Mouse (Mus musculus): ENCODE measurements around the gene Zswim8. TPM values are rescaled to one million over a fixed set of nuclear protein-coding genes. Genes with fewer than 3 reads are reported as not detected.

Zswim8 gene
- polyA plus RNA-seq, 1 experiment from 2014 or later: 52.8 TPM

DNA sequence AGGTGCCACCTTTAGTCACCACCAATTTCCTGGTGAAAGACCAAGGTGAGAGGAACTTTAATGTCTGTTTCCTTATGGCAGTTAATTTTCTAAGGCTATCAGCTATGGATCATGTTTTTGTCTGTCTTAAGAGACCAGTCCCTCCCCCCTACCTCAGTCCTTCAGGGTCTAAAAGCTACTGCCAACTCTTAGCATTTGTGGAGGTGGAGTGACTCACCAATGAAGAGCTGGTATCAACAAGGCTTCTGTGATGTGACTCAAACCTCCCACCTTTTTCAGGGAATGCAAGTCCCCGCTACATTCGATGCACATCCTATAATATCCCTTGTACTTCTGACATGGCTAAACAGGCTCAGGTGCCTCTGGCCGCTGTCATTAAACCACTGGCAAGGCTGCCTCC is 20.8 kb upstream of the Zswim8 start:
- Histone ChIP-seq H3K4me1 (ENCODE audit: control insufficient read depth, insufficient read depth, low read length) (no peaks in the 10 kb centered on the region), H3K36me3 (ENCODE audit: control insufficient read depth, insufficient read depth, low read length) (peaks cover 92% of the 10 kb centered on the region), H3K27ac (ENCODE audit: low read depth, low read length) (no peak overlapping the region), H3K4me3 (ENCODE audit: low read depth, low read length) (no peak overlapping the region), H3K27me3 (ENCODE audit: control insufficient read depth, insufficient read depth, low read length) (no peaks in the 10 kb centered on the region), H3K9me3 (ENCODE audit: control insufficient read depth, low read length) (no peaks in the 10 kb centered on the region), H3K9ac (replicated peaks; ENCODE audit: low read depth, low read length) (no peak overlapping the region), H3K4me2 (ENCODE audit: low read depth, low read length) (no peak overlapping the region)
- no peak for ATAC-seq (ENCODE audit: low read depth)
- whole genome bisulfite sequencing: 95% methylated on average over 3 of the region's 3 CpGs

DNA sequence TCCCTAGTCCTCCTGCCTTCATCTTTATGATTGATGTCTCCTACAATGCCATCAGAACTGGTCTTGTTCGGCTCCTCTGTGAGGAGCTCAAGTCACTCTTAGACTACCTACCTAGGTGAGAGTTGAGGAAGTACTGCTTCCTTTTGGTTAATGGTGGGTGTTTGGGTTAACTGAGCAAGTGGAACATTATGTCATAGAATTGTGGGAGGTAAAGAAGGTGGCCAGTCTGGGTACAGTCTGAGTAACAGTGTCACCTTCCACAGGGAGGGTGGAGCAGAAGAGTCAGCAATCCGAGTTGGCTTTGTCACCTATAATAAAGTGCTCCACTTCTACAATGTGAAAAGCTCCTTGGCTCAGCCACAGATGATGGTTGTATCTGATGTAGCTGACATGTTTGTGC is 18.3 kb upstream of the Zswim8 start:
- 95% methylated on average over 2 of the region's 2 CpGs for WGBS
- no peak for ATAC-seq (ENCODE audit: low read depth)

DNA sequence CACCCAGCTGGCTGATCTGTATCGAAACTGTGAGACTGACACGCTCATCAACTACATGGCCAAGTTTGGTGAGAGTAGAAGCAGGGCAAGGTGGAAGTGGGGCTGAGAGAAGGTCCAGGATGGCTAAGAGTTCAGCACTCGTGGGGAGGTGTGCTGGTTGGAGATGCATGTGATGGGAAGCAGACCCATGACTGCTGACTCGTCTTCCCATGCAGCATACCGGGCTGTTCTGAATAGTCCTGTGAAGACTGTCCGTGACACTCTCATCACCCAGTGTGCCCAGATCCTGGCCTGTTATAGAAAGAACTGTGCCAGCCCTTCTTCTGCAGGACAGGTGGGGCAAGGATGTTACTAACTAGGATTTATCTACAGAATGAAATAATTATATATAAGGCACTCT is 15.6 kb upstream of the Zswim8 start:
- peaks cover 62% of the 10 kb centered on the region for H3K36me3 ChIP-seq (ENCODE audit: control insufficient read depth, insufficient read depth, low read length)
- H3K9me3 ChIP-seq (ENCODE audit: control insufficient read depth, low read length): no peaks in the 10 kb centered on the region
- H3K4me2 ChIP-seq (ENCODE audit: low read depth, low read length): no peak overlapping the region
- no peak overlapping the region for H3K9ac ChIP-seq (replicated peaks; ENCODE audit: low read depth, low read length)
- no peaks in the 10 kb centered on the region for H3K27me3 ChIP-seq (ENCODE audit: control insufficient read depth, insufficient read depth, low read length)
- no peak for ATAC-seq (ENCODE audit: low read depth)
- peaks cover 13% of the 10 kb centered on the region for H3K4me1 ChIP-seq (ENCODE audit: control insufficient read depth, insufficient read depth, low read length)
- H3K4me3 ChIP-seq (ENCODE audit: low read depth, low read length): no peak overlapping the region
- no peak overlapping the region for H3K27ac ChIP-seq (ENCODE audit: low read depth, low read length)
- WGBS: 94% methylated on average over 6 of the region's 6 CpGs

More for the DNA sequence above, 18.3 kb upstream of the Zswim8 start:
- Histone ChIP-seq H3K9me3 (ENCODE audit: control insufficient read depth, low read length) (no peaks in the 10 kb centered on the region), H3K4me1 (ENCODE audit: control insufficient read depth, insufficient read depth, low read length) (no peaks in the 10 kb centered on the region), H3K27ac (ENCODE audit: low read depth, low read length) (no peak overlapping the region), H3K9ac (replicated peaks; ENCODE audit: low read depth, low read length) (no peak overlapping the region), H3K4me2 (ENCODE audit: low read depth, low read length) (no peak overlapping the region), H3K27me3 (ENCODE audit: control insufficient read depth, insufficient read depth, low read length) (no peaks in the 10 kb centered on the region), H3K4me3 (ENCODE audit: low read depth, low read length) (no peak overlapping the region), H3K36me3 (ENCODE audit: control insufficient read depth, insufficient read depth, low read length) (peaks cover 87% of the 10 kb centered on the region)

DNA sequence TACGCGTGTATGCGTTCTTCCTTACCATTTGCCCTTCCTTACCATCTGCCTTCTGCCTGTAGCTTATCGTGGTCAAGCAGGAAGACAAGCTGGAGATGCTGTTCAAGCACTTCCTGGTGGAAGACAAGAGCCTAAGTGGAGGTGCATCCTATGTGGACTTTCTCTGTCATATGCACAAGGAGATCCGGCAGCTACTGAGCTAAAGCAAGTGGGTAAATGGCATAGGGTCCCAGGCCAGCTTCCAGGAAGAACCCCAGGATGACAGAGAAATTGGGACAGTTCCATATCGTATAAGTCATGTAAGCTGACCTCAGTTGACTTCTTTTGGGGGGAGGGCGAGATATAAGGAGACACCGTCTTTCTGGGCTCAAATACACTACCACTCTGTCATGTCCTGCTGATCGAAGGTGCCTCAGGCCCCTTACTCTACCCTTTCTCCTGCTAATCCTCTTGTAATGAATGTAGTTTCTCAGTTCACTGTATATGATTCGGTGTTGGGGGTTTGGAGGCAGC is 13.7 kb upstream of the Zswim8 start:
- Histone ChIP-seq H3K4me3 (ENCODE audit: low read depth, low read length) (no peak overlapping the region), H3K4me1 (ENCODE audit: control insufficient read depth, insufficient read depth, low read length) (peaks cover 32% of the 10 kb centered on the region), H3K36me3 (ENCODE audit: control insufficient read depth, insufficient read depth, low read length) (peaks cover 44% of the 10 kb centered on the region), H3K9ac (replicated peaks; ENCODE audit: low read depth, low read length) (no peak overlapping the region), H3K27ac (ENCODE audit: low read depth, low read length) (no peak overlapping the region), H3K4me2 (ENCODE audit: low read depth, low read length) (no peak overlapping the region), H3K27me3 (ENCODE audit: control insufficient read depth, insufficient read depth, low read length) (no peaks in the 10 kb centered on the region), H3K9me3 (ENCODE audit: control insufficient read depth, low read length) (no peaks in the 10 kb centered on the region)
- 94% methylated on average over 10 of the region's 10 CpGs for WGBS
- no peak for ATAC-seq (ENCODE audit: low read depth)

DNA sequence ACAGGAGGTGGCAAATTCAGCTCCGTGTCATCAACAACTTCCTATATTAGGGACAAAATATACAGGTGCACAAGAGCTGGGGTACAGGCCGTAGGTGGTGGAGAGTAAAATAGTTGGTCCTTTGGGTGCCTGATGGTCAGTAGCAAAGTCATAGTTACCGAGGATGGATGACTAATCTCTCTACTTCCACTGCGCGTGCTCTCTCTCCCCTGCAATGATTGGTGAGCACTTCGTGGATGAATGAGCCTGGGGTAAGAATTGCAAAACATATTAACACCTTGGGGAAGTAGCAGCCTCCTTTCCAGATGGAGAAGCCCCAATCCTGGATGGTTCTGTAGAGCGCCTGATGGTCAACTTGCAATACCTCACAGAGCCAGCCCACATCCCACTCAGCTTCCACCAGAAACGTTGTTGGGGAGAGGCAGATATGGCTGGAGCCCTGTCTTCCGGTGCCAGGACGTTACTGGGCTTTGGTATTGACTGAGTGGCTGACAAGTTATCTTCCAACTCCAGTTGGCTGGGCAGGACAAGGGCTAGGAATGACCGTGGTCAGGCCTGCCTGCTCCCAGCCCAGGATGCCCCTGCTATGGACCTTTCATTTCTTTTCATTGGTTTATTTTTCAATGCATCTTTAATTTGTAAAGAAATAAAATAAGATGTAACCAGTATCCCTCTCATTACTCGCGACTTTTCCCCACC is 13.0 kb upstream of the Zswim8 start:
- H3K36me3 ChIP-seq (ENCODE audit: control insufficient read depth, insufficient read depth, low read length): peaks cover 37% of the 10 kb centered on the region
- 49% methylated on average over 13 of the region's 13 CpGs for WGBS

DNA sequence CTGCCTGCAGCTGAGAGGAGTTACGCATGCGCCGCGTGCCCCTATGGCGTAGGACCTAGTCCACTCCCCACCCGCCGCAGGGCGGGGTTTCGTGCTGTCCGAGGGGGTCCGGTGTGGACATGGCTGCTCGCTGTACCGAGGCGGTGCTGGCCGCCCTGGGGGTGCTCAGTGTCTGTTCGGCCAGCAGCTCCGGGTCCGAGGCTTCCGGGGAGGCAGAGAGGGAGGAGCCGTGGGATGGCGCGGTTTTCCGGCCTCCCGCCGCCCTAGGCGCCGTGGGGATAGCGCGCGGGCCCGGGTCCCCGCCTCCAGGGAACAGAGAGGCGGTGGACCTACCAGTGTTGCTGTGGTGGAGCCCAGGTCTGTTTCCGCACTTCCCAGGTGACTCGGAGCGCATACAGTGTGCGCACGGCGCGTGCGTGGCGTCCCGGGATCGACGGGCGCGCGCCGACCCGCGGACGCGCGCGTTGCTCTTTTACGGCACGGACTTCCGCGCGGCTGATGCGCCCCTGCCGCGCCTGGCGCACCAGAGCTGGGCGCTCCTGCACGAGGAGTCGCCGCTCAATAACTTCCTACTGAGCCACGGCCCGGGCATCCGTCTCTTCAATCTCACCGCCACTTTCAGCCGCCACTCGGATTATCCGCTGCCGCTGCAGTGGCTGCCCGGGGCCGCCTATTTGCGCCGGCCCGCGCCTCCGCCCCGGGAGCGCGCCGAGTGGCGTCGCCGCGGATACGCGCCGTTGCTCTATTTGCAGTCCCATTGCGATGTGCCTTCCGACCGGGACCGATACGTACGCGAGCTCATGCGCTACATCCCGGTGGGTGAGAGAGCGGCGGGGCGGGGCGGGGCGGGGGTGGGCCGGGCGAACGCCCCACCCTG is 12.2 kb upstream of the Zswim8 start, which contains the start of gene Fut11:
TSS of gene Fut11 (plus strand) at position 85 of the 877 bp plus-strand sequence.
- Histone ChIP-seq H3K36me3 (ENCODE audit: control insufficient read depth, insufficient read depth, low read length) (peaks cover 29% of the 10 kb centered on the region), H3K27ac (ENCODE audit: low read depth, low read length) (peak within 1 kb of the TSS; percentile 97), H3K4me3 (ENCODE audit: low read depth, low read length) (peak within 1 kb of the TSS; percentile 90), H3K27me3 (ENCODE audit: control insufficient read depth, insufficient read depth, low read length) (no peaks in the 10 kb centered on the region), H3K9ac (replicated peaks; ENCODE audit: low read depth, low read length) (peak within 1 kb of the TSS; percentile 85), H3K4me2 (ENCODE audit: low read depth, low read length) (peak within 1 kb of the TSS; percentile 68), H3K4me1 (ENCODE audit: control insufficient read depth, insufficient read depth, low read length) (peaks cover 41% of the 10 kb centered on the region), H3K9me3 (ENCODE audit: control insufficient read depth, low read length) (no peaks in the 10 kb centered on the region)
- peak; percentile 93 for ATAC-seq (ENCODE audit: low read depth)
- under 1% methylated on average over 104 of the region's 111 CpGs for WGBS

More for the DNA sequence above, 13.0 kb upstream of the Zswim8 start:
- H3K9me3 ChIP-seq (ENCODE audit: control insufficient read depth, low read length): no peaks in the 10 kb centered on the region
- peak overlapping the region; percentile 85 for H3K9ac ChIP-seq (replicated peaks; ENCODE audit: low read depth, low read length)
- H3K27me3 ChIP-seq (ENCODE audit: control insufficient read depth, insufficient read depth, low read length): no peaks in the 10 kb centered on the region
- peak overlapping the region; percentile 68 for H3K4me2 ChIP-seq (ENCODE audit: low read depth, low read length)
- peak overlapping the region; percentile 90 for H3K4me3 ChIP-seq (ENCODE audit: low read depth, low read length)
- peak; percentile 38 for ATAC-seq (ENCODE audit: low read depth)
- H3K27ac ChIP-seq (ENCODE audit: low read depth, low read length): peak overlapping the region; percentile 97
- H3K4me1 ChIP-seq (ENCODE audit: control insufficient read depth, insufficient read depth, low read length): peaks cover 37% of the 10 kb centered on the region

DNA sequence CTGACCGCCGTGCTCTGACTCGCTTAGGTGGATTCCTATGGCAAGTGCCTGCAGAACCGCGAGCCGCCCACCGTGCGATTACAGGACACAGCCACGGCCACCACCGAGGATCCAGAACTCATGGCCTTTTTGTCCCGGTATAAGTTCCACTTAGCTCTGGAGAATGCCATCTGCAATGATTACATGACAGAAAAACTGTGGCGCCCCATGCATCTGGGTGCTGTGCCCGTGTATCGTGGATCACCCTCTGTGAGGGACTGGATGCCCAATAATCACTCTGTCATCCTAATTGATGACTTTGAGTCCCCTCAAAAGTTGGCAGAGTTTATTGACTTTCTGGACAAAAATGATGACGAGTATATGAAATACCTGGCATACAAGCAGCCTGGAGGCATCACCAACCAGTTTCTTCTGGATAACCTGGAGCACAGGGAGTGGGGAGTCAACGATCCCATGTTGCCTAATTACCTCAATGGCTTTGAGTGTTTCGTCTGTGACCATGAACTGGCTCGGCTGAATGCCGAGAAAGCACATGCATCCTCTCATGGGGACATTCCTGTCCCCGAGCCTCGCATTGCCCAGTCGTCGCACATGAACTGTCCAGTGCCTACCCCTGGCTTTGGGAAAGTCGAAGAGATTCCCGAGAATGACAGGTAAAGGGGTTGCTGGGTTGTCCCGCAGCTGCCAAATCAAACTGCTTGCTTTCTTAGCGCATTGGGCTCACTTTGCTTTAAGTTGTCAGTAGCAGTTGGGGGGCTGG is 11.4 kb upstream of the Zswim8 start:
- H3K4me3 ChIP-seq (ENCODE audit: low read depth, low read length): peak overlapping the region; percentile 90
- peaks cover 24% of the 10 kb centered on the region for H3K36me3 ChIP-seq (ENCODE audit: control insufficient read depth, insufficient read depth, low read length)
- peak overlapping the region; percentile 68 for H3K4me2 ChIP-seq (ENCODE audit: low read depth, low read length)
- H3K27ac ChIP-seq (ENCODE audit: low read depth, low read length): peak overlapping the region; percentile 97
- H3K4me1 ChIP-seq (ENCODE audit: control insufficient read depth, insufficient read depth, low read length): peaks cover 43% of the 10 kb centered on the region
- H3K9me3 ChIP-seq (ENCODE audit: control insufficient read depth, low read length): no peaks in the 10 kb centered on the region
- no peaks in the 10 kb centered on the region for H3K27me3 ChIP-seq (ENCODE audit: control insufficient read depth, insufficient read depth, low read length)
- peak overlapping the region; percentile 85 for H3K9ac ChIP-seq (replicated peaks; ENCODE audit: low read depth, low read length)
- 11% methylated on average over 24 of the region's 27 CpGs for WGBS
- no peak; the same call in none of the 2 replicates for ATAC-seq (ENCODE audit: low read depth)

DNA sequence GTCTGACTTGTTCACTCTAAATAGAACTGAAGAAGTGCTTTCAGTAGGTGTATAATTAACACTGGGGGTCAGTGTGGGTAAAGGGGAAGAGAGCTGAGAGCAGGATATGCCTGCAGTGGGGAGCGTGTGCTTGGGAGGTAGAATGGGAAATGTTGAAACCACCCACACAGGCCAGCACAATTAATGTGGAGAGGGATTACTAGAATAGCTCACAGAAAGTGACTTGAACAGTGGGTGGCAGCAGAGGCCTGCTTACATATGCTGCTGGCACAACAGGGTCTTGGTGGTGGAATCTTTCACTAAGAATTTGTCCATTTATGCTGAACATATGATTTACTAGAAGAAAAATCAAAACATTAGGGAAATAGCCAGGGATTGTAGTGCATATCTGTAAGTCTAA is 10.4 kb upstream of the Zswim8 start:
- peak overlapping the region; percentile 90 for H3K4me3 ChIP-seq (ENCODE audit: low read depth, low read length)
- no peak overlapping the region; the same call in 1 of the 2 replicates for H3K9ac ChIP-seq (replicated peaks; ENCODE audit: low read depth, low read length)
- 4% methylated on average over 1 of the region's 1 CpGs for WGBS
- H3K4me2 ChIP-seq (ENCODE audit: low read depth, low read length): peak overlapping the region; percentile 68
- no peaks in the 10 kb centered on the region for H3K9me3 ChIP-seq (ENCODE audit: control insufficient read depth, low read length)
- no peak for ATAC-seq (ENCODE audit: low read depth)
- H3K36me3 ChIP-seq (ENCODE audit: control insufficient read depth, insufficient read depth, low read length): peaks cover 14% of the 10 kb centered on the region
- H3K27me3 ChIP-seq (ENCODE audit: control insufficient read depth, insufficient read depth, low read length): no peaks in the 10 kb centered on the region
- H3K4me1 ChIP-seq (ENCODE audit: control insufficient read depth, insufficient read depth, low read length): peaks cover 53% of the 10 kb centered on the region
- no peak overlapping the region for H3K27ac ChIP-seq (ENCODE audit: low read depth, low read length)

Measured in neural tube, embryonic 14.5 days (tissue).